Mouse (Mus musculus): ENCODE results near the gene Xpnpep1. TPM values are rescaled to one million over a fixed set of nuclear protein-coding genes. Genes with fewer than 3 reads are reported as not detected.

Xpnpep1 gene
- polyA plus RNA-seq, 1 experiment from 2014 or later: 112 TPM

DNA sequence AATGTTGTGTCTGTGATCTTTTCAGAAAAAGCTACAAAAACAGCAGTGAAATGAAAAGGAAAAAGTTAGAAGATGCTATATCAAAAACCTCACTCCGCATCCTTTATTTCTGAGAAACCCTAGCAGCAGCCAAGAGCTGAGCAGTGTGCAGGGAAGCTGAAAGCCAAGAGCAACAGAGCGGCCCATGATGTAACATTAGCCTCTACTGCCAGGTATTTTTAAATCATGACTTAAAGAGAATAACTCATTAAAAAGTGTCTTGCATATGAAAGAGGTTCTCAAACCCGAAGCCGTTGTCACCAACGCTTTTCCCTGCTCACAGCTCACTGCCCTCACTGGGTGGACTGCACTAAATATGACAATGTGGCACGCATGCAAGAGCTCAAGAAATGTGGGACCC lies 9.7 kb downstream of the Xpnpep1 start:
- Histone ChIP-seq H3K36me3 (ENCODE audit: insufficient read depth, low read length) (no peaks in the 10 kb centered on the region), H3K27ac (ENCODE audit: low read length) (no peak overlapping the region), H3K4me1 (ENCODE audit: insufficient read depth, low read depth, low read length) (no peaks in the 10 kb centered on the region), H3K9me3 (ENCODE audit: low read length) (no peaks in the 10 kb centered on the region), H3K4me3 (ENCODE audit: low read depth, low read length) (no peak overlapping the region), H3K9ac (replicated peaks; ENCODE audit: low read depth) (no peak overlapping the region), H3K27me3 (replicated peaks; ENCODE audit: insufficient read depth, low read length) (no peaks in the 10 kb centered on the region), H3K4me2 (replicated peaks; ENCODE audit: low read depth, low read length) (no peak overlapping the region)
- TF ChIP-seq CTCF (IDR thresholded peaks at IDR 0.05): no peak
- no peak for TF ChIP-seq EP300 (IDR thresholded peaks at IDR 0.05)
- 98% methylated on average over 6 of the region's 6 CpGs for WGBS
- no peak for DNase-seq (ENCODE audit: low spot score)
- ATAC-seq: no peak

DNA sequence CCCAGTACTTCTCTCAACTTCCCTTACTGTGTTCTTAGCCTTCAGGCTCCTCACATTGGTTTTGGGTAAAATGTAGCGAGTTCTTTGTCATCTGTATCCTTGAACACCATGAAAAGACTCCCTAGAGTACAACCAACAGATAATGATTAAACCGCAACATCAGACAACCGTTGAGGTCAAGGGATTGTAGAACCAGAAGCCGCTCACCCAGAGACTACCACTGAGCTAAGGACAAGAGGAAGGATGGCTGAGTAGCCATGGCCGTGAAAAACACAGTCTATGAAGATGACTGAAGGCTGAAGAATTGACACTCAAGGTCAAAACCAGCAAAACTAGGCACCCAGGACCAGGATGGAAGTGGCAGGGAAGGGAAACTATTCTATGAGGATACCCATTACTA lies 10.3 kb downstream of the Xpnpep1 start:
- TF ChIP-seq CTCF (IDR thresholded peaks at IDR 0.05) (no peak), EP300 (IDR thresholded peaks at IDR 0.05) (no peak)
- H3K9ac ChIP-seq (replicated peaks; ENCODE audit: low read depth): no peak overlapping the region
- no peaks in the 10 kb centered on the region for H3K36me3 ChIP-seq (ENCODE audit: insufficient read depth, low read length)
- H3K4me1 ChIP-seq (ENCODE audit: insufficient read depth, low read depth, low read length): no peaks in the 10 kb centered on the region
- H3K27me3 ChIP-seq (replicated peaks; ENCODE audit: insufficient read depth, low read length): no peaks in the 10 kb centered on the region
- no peak overlapping the region for H3K4me3 ChIP-seq (ENCODE audit: low read depth, low read length)
- no peak overlapping the region for H3K4me2 ChIP-seq (replicated peaks; ENCODE audit: low read depth, low read length)
- 96% methylated on average over 5 of the region's 5 CpGs for WGBS
- DNase-seq (ENCODE audit: low spot score): no peak
- ATAC-seq: no peak
- no peak overlapping the region for H3K27ac ChIP-seq (ENCODE audit: low read length)
- no peaks in the 10 kb centered on the region for H3K9me3 ChIP-seq (ENCODE audit: low read length)

GRCm38 (mm10) chr19:53029045-53029444 lies 11.0 kb downstream of the Xpnpep1 start:
- ATAC-seq: no peak
- 85% methylated on average over 7 of the region's 7 CpGs for whole genome bisulfite sequencing

DNA sequence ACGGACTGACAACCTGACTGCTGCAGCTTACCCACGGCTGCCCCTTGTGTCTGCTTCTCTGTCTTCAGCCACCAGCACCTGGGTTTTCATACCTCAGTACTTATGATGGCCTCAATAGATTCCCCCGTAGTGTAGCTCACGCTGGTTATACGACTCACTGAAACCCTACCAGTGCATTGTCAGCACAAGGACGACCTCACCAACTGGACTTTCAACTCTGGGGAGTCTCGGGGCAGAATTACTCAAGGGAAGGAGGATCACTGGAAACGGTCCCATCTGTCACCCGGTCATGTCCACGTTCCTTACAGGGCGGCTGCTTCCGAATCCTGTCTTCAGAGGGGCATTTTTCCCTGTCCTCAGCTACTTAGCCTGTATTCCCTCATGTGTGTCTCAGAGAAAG lies 11.8 kb downstream of the Xpnpep1 start:
- no peak overlapping the region for H3K27ac ChIP-seq (ENCODE audit: low read length)
- WGBS: 80% methylated on average over 12 of the region's 12 CpGs
- no peaks in the 10 kb centered on the region for H3K27me3 ChIP-seq (replicated peaks; ENCODE audit: insufficient read depth, low read length)
- ATAC-seq (no peak), DNase-seq (ENCODE audit: low spot score) (no peak)
- H3K36me3 ChIP-seq (ENCODE audit: insufficient read depth, low read length): no peaks in the 10 kb centered on the region
- no peak for TF ChIP-seq CTCF (IDR thresholded peaks at IDR 0.05)
- TF ChIP-seq EP300 (IDR thresholded peaks at IDR 0.05): no peak
- H3K9me3 ChIP-seq (ENCODE audit: low read length): no peaks in the 10 kb centered on the region
- no peak overlapping the region for H3K4me2 ChIP-seq (replicated peaks; ENCODE audit: low read depth, low read length)
- no peaks in the 10 kb centered on the region for H3K4me1 ChIP-seq (ENCODE audit: insufficient read depth, low read depth, low read length)
- no peak overlapping the region for H3K4me3 ChIP-seq (ENCODE audit: low read depth, low read length)
- no peak overlapping the region for H3K9ac ChIP-seq (replicated peaks; ENCODE audit: low read depth)

More at GRCm38 (mm10) chr19:53029045-53029444, 11.0 kb downstream of the Xpnpep1 start:
- Histone ChIP-seq H3K4me1 (ENCODE audit: insufficient read depth, low read depth, low read length) (no peaks in the 10 kb centered on the region), H3K9me3 (ENCODE audit: low read length) (no peaks in the 10 kb centered on the region), H3K9ac (replicated peaks; ENCODE audit: low read depth) (no peak overlapping the region), H3K27ac (ENCODE audit: low read length) (no peak overlapping the region), H3K4me3 (ENCODE audit: low read depth, low read length) (no peak overlapping the region), H3K36me3 (ENCODE audit: insufficient read depth, low read length) (no peaks in the 10 kb centered on the region), H3K4me2 (replicated peaks; ENCODE audit: low read depth, low read length) (no peak overlapping the region), H3K27me3 (replicated peaks; ENCODE audit: insufficient read depth, low read length) (no peaks in the 10 kb centered on the region)
- no peak for DNase-seq (ENCODE audit: low spot score)
- TF ChIP-seq EP300 (IDR thresholded peaks at IDR 0.05): no peak
- peak; percentile 21; the same call in 1 of the 2 replicates for TF ChIP-seq CTCF (IDR thresholded peaks at IDR 0.05)

- Histone ChIP-seq H3K36me3 (ENCODE audit: insufficient read depth, low read length) (no peaks in the 10 kb centered on the region), H3K4me3 (ENCODE audit: low read depth, low read length) (no peak overlapping the region), H3K9me3 (ENCODE audit: low read length) (no peaks in the 10 kb centered on the region), H3K4me2 (replicated peaks; ENCODE audit: low read depth, low read length) (no peak overlapping the region), H3K4me1 (ENCODE audit: insufficient read depth, low read depth, low read length) (no peaks in the 10 kb centered on the region; the same call in 1 of the 2 replicates), H3K27ac (ENCODE audit: low read length) (no peak overlapping the region), H3K9ac (replicated peaks; ENCODE audit: low read depth) (no peak overlapping the region), H3K27me3 (replicated peaks; ENCODE audit: insufficient read depth, low read length) (no peaks in the 10 kb centered on the region)
- ATAC-seq (no peak), DNase-seq (ENCODE audit: low spot score) (peak; percentile 30)
- WGBS: 70% methylated on average over 10 of the region's 10 CpGs
- TF ChIP-seq EP300 (IDR thresholded peaks at IDR 0.05) (no peak), CTCF (IDR thresholded peaks at IDR 0.05) (no peak)
These were observed 16.8 kb downstream of the Xpnpep1 start for GRCm38 (mm10) chr19:53023189-53023588.

DNA sequence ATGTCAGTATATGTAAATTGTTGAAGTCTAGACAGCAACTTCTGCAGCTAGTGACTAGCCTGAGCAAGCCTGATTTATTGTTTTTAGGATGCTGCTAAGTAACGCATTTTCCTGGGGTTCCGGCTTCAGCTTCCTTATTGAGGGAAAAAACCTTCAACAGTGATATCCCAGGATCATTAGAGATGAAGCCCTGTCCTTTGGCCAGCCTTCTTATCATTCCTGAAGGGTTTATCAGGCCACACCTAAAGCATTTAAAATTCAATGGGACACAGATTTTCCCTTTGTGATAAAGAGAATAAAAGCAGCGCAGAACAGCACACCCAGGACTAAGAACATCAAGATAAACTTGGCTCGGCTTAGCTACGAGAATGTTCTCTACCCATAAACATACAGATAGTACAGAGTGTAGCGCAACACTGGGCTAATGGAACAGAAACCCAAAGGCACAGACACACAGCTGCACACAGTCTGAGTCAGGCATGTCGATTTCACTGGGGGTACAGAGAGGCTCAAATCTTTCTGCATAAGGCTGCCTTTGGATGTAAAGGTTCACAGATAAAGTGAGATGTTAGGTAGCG lies 17.9 kb downstream of the Xpnpep1 start:
- DNase-seq (ENCODE audit: low spot score) (peak; percentile 63), ATAC-seq (peak; percentile 65)
- no peak overlapping the region for H3K9ac ChIP-seq (replicated peaks; ENCODE audit: low read depth)
- no peaks in the 10 kb centered on the region for H3K36me3 ChIP-seq (ENCODE audit: insufficient read depth, low read length)
- 56% methylated on average over 8 of the region's 8 CpGs for WGBS
- H3K27ac ChIP-seq (ENCODE audit: low read length): no peak overlapping the region
- TF ChIP-seq EP300 (IDR thresholded peaks at IDR 0.05) (peak; percentile 83), CTCF (IDR thresholded peaks at IDR 0.05) (no peak)
- H3K4me2 ChIP-seq (replicated peaks; ENCODE audit: low read depth, low read length): no peak overlapping the region
- no peaks in the 10 kb centered on the region; the same call in 1 of the 2 replicates for H3K4me1 ChIP-seq (ENCODE audit: insufficient read depth, low read depth, low read length)
- no peak overlapping the region for H3K4me3 ChIP-seq (ENCODE audit: low read depth, low read length)
- H3K27me3 ChIP-seq (replicated peaks; ENCODE audit: insufficient read depth, low read length): no peaks in the 10 kb centered on the region
- H3K9me3 ChIP-seq (ENCODE audit: low read length): no peaks in the 10 kb centered on the region

All from lung, postnatal 0 days (tissue).